Mouse (Mus musculus): Measurements from ENCODE around the gene Ppp1r14d.

Gene Ppp1r14d

DNA sequence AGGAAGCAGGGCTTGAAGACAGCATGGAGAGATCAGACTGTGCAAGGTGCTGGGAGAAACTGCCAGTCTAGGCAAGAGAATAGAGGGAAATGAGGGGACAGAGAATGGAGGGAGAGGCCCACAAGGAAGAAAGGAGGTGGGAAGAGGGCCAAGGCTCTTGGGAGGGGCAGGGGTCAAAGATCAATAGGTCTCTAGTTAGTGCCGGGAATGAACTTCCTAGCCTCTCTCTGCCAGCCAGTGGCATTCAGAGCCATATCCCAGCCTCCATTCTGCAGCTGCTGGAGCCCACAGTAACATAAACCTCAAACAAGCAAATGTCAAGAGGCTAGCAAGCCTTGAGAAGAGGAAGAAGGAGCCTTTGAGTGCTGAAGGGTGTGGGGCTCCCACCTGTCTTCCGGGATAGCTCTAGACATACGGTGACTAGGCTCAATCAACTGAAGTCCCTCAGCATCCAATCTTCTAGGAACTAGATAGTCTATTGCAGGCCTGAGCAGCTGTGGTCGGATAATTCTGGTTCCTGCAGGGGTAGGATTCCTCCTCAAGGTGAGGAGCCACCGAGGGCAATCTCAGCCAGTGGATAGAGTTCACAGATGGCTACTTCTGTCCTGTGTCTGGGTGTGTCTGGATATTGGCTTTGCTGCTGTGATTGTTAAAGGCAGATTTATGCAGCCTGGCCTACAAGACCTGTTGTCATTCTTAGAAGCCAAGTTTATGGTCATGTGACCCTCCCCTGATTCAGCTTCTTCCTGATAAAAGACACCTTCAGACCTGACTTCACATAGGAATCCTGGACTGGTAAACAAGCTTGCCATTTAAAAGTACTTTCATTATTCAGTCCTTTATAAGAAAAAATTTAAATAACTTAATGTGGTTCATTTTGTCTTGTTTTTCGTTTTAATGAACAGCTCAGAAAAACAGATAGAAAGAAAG is at the start of gene Ppp1r14d:
TSS of gene Ppp1r14d (minus strand) at position 132 of the 930 bp plus-strand sequence.
- DNase-seq (ENCODE audit: low spot score in 2 of 2): no peak

DNA sequence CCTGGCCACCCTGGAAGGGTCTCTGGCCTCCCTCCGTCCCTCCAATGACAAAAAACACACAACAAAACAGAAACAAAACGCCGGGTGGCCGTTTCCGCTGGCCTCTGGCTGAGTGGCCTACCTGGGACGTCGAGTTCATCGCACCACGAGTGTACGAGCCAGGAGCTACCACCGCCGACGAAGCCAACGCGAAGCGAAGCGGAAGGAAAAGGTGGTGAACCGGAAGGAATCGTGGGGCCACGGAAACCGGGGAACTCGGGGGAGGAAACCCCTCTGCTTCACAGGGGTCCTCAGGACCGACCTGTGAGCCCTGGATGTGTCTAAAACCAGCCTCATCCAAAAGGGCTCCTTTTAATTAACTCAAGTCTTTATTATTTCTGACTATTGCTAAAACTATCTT is 48.1 kb upstream of the Ppp1r14d start:
- no peak for DNase-seq (ENCODE audit: low spot score in 2 of 2)

DNA sequence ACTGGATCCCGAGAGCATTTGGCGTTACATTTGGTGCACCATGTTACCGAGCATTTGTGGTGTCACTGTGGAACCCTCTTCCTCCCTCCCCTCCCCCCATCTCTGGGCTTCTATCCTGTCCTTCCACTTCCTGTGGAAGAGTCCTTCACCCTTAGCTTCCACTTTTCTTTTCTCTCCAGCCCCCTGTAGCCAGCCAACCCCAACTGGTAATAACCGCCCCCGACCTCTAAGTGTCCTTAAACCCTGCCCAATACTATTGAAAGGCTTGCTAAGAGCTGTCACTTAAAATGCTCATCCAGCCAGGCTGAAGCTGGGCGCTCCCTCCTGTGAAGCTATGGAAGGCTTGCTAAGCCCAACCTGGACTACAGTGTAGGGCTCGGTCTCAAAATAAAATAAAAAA is 47.2 kb upstream of the Ppp1r14d start:
- DNase-seq (ENCODE audit: low spot score in 2 of 2): no peak

DNA sequence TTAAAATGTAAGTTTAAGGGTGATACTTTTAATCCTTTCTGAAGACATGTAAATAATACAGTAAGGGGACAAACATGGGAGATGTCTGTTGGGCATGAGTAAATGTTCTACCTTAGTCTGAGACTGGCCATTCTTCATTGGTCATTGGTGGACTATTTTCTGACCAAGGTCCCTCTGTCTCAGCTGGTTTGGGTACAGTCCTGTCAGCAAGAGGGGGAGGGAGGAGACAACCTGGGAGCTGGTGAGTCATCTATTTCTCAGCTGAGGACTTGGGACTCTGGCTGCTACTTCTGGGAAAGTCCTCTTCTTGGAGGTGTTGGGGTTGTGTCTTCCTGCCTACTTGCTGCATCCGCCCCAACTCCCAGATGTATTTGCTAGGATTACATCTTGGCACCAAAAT is 44.4 kb upstream of the Ppp1r14d start:
- no peak for DNase-seq (ENCODE audit: low spot score in 2 of 2)

DNA sequence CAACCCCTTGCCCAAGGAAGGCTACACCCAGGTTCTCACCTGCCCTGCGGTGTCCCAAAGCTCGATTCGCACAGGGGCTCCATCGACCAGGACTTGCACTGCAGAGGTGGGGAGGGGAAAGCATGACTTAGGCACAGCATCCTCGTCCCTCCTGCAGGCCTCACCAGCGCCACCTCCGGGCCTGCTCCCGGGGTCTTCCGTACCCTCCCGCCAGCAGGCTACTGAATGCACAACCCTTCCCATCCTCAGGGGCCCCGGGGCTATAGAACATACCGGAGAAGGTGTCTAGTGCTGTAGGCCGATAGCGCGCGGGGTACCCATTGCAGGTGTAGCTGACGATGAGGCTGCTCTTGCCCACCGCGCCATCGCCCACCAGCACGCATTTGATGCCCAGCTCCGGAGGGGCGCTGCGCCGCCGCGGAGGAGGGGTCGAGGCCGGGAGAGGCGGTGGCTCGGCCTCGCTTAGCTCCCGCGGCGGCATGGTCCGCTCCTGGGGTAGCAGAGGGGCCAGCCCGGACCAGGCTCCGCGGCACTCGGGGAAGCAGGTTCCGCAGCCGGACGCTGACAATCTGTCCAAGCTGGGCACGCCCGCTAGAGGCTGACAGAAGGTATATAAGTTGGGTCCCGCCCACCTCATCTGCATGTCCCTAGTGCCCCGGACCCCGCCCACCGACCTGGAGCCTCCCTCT is 41.1 kb upstream of the Ppp1r14d start, which contains the start of gene Rhov:
TSS of gene Rhov (minus strand) at position 630 of the 689 bp plus-strand sequence.
- peak; percentile 80 to 86 for DNase-seq (ENCODE audit: low spot score in 2 of 2)

DNA sequence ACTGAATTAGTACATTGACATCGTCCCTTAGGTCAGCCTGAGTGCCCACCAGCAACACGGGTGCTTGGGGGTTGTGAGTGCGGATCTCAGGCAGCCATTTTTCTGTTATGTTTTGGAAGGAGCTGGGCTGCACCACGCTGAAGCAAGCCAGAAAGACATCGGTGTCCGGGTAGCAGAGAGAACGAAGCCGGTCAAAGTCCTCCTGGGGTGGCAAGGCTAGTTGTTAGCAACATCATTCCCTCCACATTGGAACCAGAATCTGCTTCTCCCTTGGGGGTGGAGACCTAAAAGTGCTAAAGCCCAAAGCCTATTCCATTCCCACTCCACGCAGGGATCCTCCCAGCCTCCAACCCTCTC is 40.6 kb upstream of the Ppp1r14d start:
- DNase-seq (ENCODE audit: low spot score in 2 of 2): peak in 1 of 2 experiments; percentile 34

DNA sequence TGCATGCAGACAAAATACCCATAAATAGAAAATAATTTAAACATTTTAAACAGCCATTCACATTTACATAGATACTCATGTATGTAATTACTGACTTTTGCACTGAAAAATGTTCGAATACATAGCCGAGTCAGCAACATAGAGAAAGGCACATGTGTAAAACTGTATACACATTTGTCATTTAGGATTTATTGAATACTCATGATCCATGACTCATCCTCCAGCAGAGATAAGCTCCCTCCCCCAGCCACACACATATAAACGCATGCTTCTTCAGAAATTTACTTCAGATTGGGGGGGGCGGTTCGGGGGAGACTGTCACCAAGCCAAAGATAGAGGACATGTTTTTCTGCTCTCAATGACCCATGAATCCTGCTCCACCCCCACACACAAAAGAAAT is 34.1 kb upstream of the Ppp1r14d start:
- DNase-seq (ENCODE audit: low spot score in 2 of 2): no peak

DNA sequence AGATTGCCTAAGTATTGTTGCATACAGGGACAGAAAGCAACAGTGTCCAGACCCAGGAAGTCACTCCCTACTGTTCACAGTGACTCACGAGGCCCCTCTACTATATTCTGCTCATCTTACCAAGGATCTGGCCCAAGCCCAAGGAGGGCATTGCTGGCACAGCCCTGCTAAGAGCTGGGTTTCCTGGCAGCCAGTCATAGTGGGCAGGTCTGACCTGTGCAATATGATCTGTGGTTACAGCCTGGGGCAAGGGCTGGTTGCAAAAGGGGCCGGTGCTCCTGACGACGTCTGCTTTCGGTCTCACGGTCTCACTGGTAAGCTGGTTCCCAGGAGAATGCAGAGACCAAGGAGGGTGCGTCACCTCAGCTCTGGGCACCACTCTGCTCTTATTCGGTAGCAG is 33.3 kb upstream of the Ppp1r14d start:
- no peak for DNase-seq (ENCODE audit: low spot score in 2 of 2)

DNA sequence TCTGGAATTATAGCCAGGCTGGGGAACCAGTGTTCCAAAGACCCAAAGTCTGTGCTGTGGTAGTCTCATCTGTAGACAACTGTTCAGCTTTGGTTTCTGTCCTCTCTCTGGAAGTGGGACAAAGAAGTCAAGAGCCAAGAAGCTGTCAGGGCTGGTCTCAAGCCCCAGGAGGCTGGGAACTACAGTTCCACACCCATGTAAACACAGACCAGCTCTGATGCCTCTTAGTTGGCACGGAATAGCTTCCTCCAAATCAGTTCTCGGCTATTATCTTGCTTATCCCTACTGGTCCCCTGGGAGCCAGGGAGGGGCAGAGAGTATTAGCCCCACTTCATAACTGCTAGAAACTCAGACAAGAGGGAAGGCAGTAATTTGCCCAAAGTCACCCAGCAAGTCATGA is 31.6 kb upstream of the Ppp1r14d start:
- DNase-seq (ENCODE audit: low spot score in 2 of 2): no peak

DNA sequence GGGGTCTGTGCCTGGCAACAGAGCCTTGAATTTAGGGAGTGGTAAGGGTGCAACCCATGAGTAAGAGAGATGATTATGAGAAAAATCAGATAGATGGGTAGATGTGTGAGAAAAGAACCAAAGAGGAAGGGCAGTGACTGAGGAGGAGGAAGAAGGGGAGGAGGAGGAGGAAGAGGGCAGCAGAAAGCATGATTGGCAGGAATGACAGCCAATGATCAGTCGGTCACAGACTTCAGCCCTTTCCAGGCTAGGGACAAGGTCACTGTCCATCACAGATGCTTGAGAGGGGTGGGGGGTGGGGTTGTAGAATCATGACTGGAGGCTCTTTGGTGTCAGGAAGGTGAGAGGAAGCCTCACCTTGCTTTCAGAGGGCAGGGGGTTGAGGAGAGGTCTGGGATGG is 30.8 kb upstream of the Ppp1r14d start:
- no peak for DNase-seq (ENCODE audit: low spot score in 2 of 2)

DNA sequence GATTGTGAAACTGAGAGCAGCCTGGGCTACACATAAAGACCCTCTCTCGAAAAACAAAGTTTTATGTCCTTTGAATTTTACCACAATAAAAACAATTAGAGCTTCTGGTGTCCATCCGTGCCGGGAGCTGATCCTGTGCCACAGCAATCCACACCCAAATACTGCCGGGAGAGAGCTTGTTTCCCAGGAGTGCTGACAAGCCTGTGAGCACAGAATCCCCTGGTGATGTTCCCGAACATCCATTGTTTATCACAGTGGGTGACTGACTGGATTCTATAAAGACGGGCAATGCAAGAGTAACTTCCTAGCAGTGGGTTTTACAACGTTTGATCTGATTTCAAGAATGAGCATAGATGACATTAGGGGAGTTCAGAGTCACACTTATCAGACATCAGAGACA is 25.3 kb upstream of the Ppp1r14d start:
- no peak for DNase-seq (ENCODE audit: low spot score in 2 of 2)

DNA sequence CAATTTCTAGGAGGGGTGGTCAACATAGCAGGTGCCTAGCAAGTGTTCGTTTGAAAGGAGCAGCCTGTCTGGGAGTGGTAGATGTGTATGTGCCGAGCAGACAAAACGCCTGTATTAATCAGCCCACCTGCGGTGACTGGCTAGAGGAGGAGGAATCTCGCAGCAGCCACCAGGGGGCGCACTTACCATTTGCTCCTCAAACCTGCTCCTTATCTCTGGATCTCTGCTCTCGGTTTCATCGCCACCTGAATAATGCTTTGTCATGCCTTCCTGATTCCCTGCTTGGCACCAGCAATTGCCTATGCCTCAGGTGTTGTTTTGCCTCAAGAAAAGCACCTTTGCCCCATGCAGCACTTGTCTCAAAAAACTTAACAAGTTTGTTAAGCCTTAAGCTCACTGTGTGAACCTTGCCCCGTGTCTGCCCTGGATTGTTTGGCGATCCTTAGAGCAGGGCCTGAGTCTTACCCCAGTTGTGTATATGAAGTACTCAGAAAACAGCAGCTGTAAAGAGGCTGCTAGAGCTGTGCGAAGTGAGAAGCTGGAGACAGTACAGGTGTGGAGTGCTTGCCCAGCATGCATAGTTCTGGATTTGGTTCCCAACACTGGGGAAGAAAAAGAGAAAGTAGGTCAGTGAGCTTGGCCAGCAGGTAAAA is 21.2 kb upstream of the Ppp1r14d start:
- DNase-seq (ENCODE audit: low spot score in 2 of 2): peak; percentile 56 to 84

DNA sequence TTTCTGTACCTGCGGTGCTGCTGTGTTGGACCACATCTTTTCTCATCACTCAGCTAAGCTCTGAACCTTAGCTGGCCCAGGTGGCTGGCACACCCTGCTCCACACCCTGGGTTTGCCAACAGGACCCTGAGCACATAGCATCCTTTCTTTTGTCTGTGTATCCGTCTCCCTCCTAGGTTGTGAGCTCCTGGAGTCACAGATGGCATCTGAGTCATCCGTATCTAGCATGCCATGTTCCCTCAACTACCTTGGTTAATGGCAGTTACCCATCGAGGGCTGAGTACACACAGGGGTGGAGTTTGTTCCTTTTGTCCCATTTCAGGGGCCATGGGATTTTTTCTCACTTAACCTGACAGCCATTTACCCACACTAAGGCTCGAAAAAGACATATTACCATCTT is 20.7 kb upstream of the Ppp1r14d start:
- no peak for DNase-seq (ENCODE audit: low spot score in 2 of 2)

DNA sequence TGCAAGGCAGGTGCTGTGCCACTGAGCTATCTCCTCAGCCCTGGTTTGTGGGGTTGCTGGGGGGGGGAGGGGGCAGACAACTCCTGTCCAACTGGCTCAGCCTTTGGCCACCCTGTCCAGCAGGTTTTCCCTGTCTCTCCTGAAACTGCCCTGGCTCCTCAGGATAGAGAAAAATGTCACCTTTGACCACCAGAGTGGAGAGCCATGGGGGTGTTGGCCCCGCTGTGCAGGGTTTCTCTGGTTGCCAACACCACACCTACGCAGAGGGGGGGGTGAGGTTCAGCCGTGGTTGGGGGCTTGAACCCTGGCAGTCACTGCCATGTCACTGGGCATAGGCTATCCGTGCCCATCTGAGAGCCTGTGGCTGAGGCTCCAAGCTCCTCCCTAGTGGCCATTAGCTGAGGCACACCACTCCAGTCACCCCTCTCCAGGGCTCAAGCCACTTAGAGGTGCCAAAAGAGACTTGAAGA is 19.9 kb upstream of the Ppp1r14d start:
- no peak for DNase-seq (ENCODE audit: low spot score in 2 of 2)

DNA sequence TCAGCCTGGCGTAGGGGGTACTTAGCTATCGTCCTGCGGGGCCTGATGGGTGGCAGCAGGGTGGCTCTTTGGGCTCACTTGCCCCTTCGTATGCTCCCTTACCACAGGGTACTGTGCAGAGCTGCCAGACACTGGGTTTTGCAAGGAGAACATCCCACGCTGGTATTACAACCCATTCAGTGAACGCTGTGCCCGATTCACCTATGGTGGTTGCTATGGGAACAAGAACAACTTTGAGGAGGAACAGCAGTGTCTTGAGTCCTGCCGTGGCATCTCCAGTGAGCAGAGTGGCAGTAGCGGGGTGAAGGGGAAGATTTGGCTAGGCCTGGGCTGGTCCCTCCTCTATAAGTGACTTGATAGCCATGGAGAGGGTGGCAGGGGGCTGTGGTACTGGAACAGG is 18.2 kb upstream of the Ppp1r14d start:
- DNase-seq (ENCODE audit: low spot score in 2 of 2): no peak

DNA sequence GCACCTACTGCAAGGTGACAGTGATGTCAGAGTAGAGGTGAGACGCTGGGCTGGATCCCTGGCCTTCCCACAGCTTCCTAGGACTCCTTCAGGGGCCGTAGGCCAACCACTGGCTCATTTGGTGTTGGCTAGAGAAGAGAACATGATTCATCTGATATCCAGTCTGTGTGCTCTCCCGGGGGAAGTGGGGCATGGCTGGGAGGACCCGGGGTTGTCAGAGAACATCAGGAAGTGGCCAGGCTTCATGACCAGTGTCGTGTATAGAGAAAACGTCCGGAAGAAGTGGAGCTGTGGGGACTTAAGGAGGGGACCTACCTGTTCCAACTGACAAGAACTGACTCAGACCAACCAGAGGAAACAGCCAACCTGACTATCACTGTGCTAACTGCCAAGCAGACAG is 15.5 kb upstream of the Ppp1r14d start:
- no peak for DNase-seq (ENCODE audit: low spot score in 2 of 2)

DNA sequence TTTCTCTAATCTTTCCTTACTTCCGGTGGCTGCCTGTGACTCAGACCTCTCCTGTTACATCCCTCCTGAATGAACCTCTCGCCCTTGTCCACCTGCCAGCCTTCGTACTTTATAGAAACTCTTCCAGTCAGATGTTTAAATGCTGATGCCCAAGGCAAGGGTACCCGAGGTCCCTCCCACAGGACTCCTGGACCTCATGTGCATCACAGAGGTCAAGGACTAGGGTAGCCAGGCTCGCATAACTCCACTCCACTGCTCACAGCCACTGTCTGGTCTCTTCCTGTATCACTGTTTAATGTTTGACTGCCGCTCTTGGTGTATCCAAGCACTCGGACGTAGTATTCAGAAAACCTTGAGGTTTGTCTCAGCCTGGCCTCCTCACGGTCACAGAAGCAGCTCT is 12.8 kb upstream of the Ppp1r14d start:
- no peak for DNase-seq (ENCODE audit: low spot score in 2 of 2)

DNA sequence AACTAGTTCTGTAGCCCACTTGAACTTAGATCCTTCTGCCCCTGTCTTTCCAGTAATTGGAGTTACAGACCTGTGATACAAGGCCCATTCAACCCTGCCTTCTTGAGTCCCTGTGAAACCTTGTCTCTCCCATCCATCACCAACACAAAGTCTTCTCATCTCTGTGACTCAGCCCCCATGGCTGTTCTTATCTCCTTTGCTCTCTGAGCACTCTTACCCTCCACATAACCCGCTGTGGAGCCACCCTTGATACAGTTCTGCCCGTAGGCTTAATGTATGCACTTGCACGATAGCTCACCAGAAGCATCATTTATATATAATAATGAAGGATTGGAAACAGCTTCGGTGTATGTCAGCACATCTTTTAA is 11.1 kb upstream of the Ppp1r14d start:
- DNase-seq (ENCODE audit: low spot score in 2 of 2): no peak

DNA sequence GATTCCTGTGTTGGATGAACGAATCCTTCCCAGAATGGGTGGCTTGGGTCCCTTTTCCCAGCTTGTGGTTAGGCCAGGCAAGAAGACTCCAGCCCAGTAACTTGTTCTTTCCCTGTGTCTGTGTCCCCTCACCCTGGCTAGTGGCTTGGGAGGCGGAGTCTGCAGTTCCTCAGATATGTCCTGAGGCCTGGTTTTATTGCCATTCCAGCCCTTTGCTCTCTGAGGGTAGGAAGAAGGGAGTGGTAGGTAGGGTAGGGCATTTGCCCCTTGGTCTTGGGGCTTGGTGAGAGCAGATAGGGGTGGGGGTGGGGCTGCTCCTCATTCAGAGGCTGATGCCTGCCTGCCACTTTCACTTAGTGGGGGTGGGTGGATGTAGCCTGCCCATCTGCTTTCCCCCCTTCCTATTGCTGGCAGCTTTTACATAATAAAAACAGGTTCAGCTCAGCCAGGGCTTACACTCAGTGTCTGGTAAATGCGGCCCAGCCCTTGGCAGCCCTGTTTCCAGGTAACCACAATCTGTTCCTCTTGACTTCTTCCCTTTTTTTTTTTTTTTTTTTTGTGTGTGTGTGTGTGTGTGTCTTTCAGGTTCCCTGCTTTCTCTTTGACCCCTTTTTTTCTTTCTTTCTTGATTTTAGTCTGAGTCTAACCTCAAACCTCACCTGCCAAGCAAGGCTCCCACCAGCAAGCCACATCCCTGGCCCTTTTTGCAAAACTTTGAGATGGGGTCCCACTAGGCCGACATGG is 10.5 kb upstream of the Ppp1r14d start:
- DNase-seq (ENCODE audit: low spot score in 2 of 2): no peak

DNA sequence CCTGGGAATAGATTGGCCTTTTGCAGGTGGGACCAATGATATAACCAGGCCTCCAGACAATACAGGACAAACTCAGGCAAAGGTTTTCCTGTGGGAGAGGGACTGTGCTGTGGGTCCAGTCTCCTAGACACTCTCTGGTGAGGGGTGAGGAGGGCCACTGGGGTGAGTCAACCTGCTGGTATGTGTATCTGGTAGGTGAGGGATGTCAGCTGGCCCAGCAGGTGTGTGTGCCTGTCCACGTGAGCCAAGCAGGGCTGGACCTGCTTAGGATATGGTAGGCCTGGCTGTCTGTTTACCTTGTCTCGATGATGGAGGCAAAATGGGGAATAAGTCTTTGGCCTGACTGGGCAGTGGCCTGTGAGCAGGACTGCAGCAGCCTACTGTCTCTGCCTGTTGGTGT is 9.0 kb upstream of the Ppp1r14d start:
- no peak for DNase-seq (ENCODE audit: low spot score in 2 of 2)

DNA sequence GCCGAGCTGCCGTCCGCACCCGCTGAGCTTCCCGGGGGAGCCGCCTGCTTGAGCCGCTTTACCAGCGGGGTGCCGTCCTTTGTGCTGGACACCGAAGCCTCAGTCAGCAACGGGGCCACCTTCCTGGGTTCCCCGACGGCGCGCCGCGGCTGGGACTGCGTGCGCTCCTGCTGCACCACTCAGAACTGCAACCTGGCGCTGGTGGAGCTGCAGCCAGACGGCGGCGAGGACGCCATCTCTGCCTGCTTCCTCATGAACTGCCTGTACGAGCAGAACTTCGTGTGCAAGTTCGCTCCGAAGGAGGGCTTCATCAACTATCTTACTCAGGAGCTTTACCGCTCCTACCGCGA is 8.1 kb upstream of the Ppp1r14d start:
- DNase-seq (ENCODE audit: low spot score in 2 of 2): peak in 1 of 2 experiments; percentile 35

Measured in right cerebral cortex, postnatal 10 days (tissue).